Mouse (Mus musculus) E14TG2a.4 (cell line): ENCODE results near the gene Ntm.

Source experiments
- CTCF ChIP-seq: conservative IDR thresholded peaks from 2 replicates; pipeline ENCODE4 v1.5.1; 2014; ENCODE audit warnings: low read length
- NANOG ChIP-seq: IDR thresholded peaks from 2 replicates; pipeline ENCODE4 v1.6.1; 2014; ENCODE audit warnings: borderline replicate concordance, low read length, mixed read lengths
- POU5F1 ChIP-seq: IDR thresholded peaks from 2 replicates; pipeline ENCODE4 v1.6.1; 2014; ENCODE audit warnings: low read length, borderline replicate concordance

- TF ChIP-seq CTCF (no peak), NANOG (no peak), POU5F1 (no peak)
Measured at GRCm38 (mm10) chr9:29431590-29431989, 531.4 kb downstream of the Ntm start.
